Mouse (Mus musculus): ENCODE results near the gene Ggcx. TPM values are rescaled to one million over a fixed set of nuclear protein-coding genes. Genes with fewer than 3 reads are reported as not detected.

Gene Ggcx
- polyA plus RNA-seq, 1 experiment from 2014 or later, result 28.6 TPM

DNA sequence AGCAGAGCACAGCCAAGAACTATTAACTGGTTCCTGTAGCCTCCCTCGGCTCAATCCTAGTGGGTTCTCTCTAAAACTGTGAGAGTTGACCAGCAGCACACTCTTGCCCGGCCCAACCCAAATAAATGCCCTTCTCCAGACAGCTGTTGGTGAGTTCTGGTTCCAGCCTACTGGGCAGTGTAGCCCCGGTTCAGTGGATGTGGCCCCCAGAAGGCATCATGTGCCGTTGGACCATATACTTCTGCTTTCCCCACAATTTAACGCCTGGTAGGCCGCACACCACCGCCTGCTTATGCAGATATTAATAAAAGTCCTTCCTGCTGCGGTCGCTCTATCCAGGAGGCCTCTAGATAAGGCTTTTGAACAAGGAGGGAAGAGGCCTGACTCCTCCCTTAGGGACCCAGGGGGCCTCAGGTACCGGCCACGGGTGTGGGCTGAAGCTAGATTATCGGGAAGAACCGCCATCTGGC lies 24.6 kb upstream of the Ggcx start:
- peak overlapping the region; percentile 54 for H3K4me3 ChIP-seq (ENCODE audit: low read depth, low read length)
- WGBS, result 4% methylated on average over 13 of the region's 13 CpGs
- H3K4me2 ChIP-seq (replicated peaks; ENCODE audit: low read depth, low read length), result peak overlapping the region; percentile 61
- H3K36me3 ChIP-seq (ENCODE audit: insufficient read depth, low read length), result peaks cover 9% of the 10 kb centered on the region; the same call in 1 of the 2 replicates
- no peak for TF ChIP-seq CTCF (IDR thresholded peaks at IDR 0.05)
- TF ChIP-seq EP300 (IDR thresholded peaks at IDR 0.05), result no peak
- DNase-seq (ENCODE audit: low spot score), result peak; percentile 56
- H3K9me3 ChIP-seq (ENCODE audit: low read length), result no peaks in the 10 kb centered on the region
- no peaks in the 10 kb centered on the region for H3K27me3 ChIP-seq (replicated peaks; ENCODE audit: insufficient read depth, low read length)
- H3K4me1 ChIP-seq (ENCODE audit: insufficient read depth, low read depth, low read length), result peaks cover 16% of the 10 kb centered on the region; the same call in 1 of the 2 replicates
- H3K9ac ChIP-seq (replicated peaks; ENCODE audit: low read depth), result peak overlapping the region; percentile 90
- peak overlapping the region; percentile 99 for H3K27ac ChIP-seq (ENCODE audit: low read length)
- ATAC-seq, result peak; percentile 17

DNA sequence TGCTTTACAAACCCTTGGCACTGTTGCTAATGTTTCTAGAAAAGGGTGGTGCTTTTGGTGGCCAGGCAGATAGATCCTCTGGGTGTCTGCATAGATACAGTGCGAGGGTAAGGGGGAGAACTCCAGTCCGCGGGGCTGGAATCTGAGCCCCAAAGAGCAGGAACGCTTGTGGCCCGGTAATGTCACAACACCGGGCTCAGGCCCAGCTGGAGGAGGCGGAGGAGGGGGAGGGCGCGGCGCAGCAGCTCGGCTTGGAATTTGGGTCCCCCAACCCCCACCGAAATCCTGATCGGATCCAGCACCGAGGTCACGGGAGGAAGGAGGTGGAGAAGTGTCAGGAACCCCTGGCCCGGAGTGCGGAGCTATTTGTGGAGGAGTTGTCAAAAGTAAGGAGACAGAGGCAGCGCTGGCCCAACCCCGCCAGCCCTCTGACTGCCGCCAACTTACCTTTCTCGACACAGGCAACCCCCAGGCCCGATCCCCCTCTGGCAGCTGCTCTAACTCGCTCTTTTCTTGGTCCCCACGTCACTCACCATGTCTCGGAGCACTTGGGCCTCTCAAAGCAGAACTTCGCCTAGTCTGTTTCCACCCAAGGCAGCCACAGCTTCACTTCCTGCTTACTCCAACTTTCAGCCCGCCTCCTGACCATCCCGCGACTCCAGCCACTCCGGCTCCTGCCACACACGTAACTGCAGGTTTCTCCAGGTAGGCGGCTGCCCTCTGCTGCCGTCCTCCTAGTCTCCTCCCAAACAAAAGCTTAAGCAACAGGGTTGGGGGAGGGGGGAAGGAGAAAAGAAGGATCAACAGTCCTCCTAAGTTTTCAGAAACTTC lies 24.0 kb upstream of the Ggcx start, which contains the start of gene Vamp8:
TSS of gene Vamp8 (minus strand) at position 763 of the 831 bp plus-strand sequence.
- Histone ChIP-seq H3K27ac (ENCODE audit: low read length) (peak within 1 kb of the TSS; percentile 99), H3K36me3 (ENCODE audit: insufficient read depth, low read length) (peaks cover 3% of the 10 kb centered on the region; the same call in 1 of the 2 replicates), H3K9ac (replicated peaks; ENCODE audit: low read depth) (peak within 1 kb of the TSS; percentile 90), H3K27me3 (replicated peaks; ENCODE audit: insufficient read depth, low read length) (no peaks in the 10 kb centered on the region), H3K4me2 (replicated peaks; ENCODE audit: low read depth, low read length) (peak within 1 kb of the TSS; percentile 61), H3K9me3 (ENCODE audit: low read length) (no peaks in the 10 kb centered on the region), H3K4me1 (ENCODE audit: insufficient read depth, low read depth, low read length) (peaks cover 16% of the 10 kb centered on the region; the same call in 1 of the 2 replicates), H3K4me3 (ENCODE audit: low read depth, low read length) (peak within 1 kb of the TSS; percentile 54)
- TF ChIP-seq CTCF (IDR thresholded peaks at IDR 0.05) (peak; percentile 55), EP300 (IDR thresholded peaks at IDR 0.05) (no peak)
- peak; percentile 88 for ATAC-seq
- under 1% methylated on average over 33 of the region's 33 CpGs for WGBS
- DNase-seq (ENCODE audit: low spot score), result peak; percentile 96

DNA sequence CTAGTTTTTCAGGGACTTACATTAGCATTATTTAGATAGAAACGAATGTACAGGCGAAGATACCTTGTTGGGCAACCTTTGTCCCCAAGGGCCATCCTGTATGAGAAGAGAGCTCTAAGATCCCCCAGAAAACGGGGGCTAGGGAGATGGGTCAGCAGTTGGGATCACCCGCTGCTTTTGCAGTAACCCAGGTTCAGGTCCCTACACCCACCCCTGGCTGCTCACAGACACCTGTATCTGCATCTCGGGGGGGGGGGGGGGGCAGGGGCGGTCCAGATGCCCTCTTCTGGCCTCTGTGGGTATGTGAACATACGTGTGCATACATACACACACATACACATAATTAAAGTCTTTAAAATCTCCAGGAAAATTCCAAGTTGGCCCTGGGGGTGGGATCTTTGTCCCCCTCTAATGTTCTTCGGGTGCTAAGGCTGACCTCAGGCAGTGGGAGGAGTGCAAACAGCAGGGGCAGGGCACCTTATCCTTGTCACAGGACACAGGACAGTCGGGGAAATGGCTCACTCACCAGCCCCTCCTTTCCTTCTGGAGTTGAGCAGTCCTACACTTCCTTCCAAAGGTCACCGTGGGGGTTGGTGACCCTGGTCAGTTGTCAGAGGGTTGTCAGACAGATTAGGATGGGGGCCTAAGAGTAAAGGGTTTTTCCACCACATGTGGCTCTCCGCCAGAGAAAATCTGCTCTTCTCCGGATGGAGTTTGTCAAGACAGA lies 23.1 kb upstream of the Ggcx start:
- WGBS, result 9% methylated on average over 12 of the region's 12 CpGs
- peaks cover 16% of the 10 kb centered on the region; the same call in 1 of the 2 replicates for H3K4me1 ChIP-seq (ENCODE audit: insufficient read depth, low read depth, low read length)
- TF ChIP-seq CTCF (IDR thresholded peaks at IDR 0.05) (no peak; the same call in none of the 2 replicates), EP300 (IDR thresholded peaks at IDR 0.05) (peak; percentile 28; the same call in 1 of the 2 replicates)
- peak; percentile 85 for DNase-seq (ENCODE audit: low spot score)
- H3K4me2 ChIP-seq (replicated peaks; ENCODE audit: low read depth, low read length), result peak overlapping the region; percentile 61
- peak overlapping the region; percentile 99 for H3K27ac ChIP-seq (ENCODE audit: low read length)
- no peaks in the 10 kb centered on the region for H3K36me3 ChIP-seq (ENCODE audit: insufficient read depth, low read length)
- peak; percentile 70 for ATAC-seq
- no peaks in the 10 kb centered on the region for H3K9me3 ChIP-seq (ENCODE audit: low read length)
- H3K4me3 ChIP-seq (ENCODE audit: low read depth, low read length), result peak overlapping the region; percentile 54
- peak overlapping the region; percentile 90 for H3K9ac ChIP-seq (replicated peaks; ENCODE audit: low read depth)
- no peaks in the 10 kb centered on the region for H3K27me3 ChIP-seq (replicated peaks; ENCODE audit: insufficient read depth, low read length)

DNA sequence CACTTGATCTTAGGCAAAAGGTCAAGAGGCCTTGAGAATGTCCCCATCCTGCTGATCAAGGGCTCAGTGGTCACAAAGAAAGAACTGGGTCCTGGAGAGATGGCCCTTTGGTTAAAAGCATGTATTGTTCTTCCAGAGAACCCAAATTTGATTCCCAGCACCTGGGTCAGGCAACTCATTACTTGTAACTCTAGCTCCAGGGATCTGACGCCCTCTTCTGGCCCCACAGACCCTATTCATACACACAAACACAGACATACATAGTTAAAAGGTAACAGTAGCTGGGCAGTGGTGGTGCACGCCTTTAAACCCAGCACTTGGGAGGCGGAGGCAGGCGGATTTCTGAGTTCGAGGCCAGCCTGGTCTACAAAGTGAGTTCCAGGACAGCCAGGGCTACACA lies 21.8 kb upstream of the Ggcx start:
- no peak for TF ChIP-seq EP300 (IDR thresholded peaks at IDR 0.05)
- no peak for TF ChIP-seq CTCF (IDR thresholded peaks at IDR 0.05)
- no peak overlapping the region for H3K4me2 ChIP-seq (replicated peaks; ENCODE audit: low read depth, low read length)
- no peak overlapping the region for H3K9ac ChIP-seq (replicated peaks; ENCODE audit: low read depth)
- no peaks in the 10 kb centered on the region for H3K27me3 ChIP-seq (replicated peaks; ENCODE audit: insufficient read depth, low read length)
- H3K27ac ChIP-seq (ENCODE audit: low read length), result no peak overlapping the region
- 91% methylated on average over 5 of the region's 5 CpGs for WGBS
- no peak for DNase-seq (ENCODE audit: low spot score)
- H3K9me3 ChIP-seq (ENCODE audit: low read length), result no peaks in the 10 kb centered on the region
- ATAC-seq, result no peak
- H3K4me3 ChIP-seq (ENCODE audit: low read depth, low read length), result no peak overlapping the region
- H3K4me1 ChIP-seq (ENCODE audit: insufficient read depth, low read depth, low read length), result peaks cover 16% of the 10 kb centered on the region; the same call in 1 of the 2 replicates
- no peaks in the 10 kb centered on the region for H3K36me3 ChIP-seq (ENCODE audit: insufficient read depth, low read length)

- Histone ChIP-seq H3K4me2 (replicated peaks; ENCODE audit: low read depth, low read length) (no peak overlapping the region), H3K27ac (ENCODE audit: low read length) (peak overlapping the region; percentile 66; the same call in 1 of the 2 replicates), H3K9ac (replicated peaks; ENCODE audit: low read depth) (no peak overlapping the region), H3K36me3 (ENCODE audit: insufficient read depth, low read length) (no peaks in the 10 kb centered on the region), H3K4me1 (ENCODE audit: insufficient read depth, low read depth, low read length) (no peaks in the 10 kb centered on the region), H3K4me3 (ENCODE audit: low read depth, low read length) (no peak overlapping the region), H3K27me3 (replicated peaks; ENCODE audit: insufficient read depth, low read length) (no peaks in the 10 kb centered on the region), H3K9me3 (ENCODE audit: low read length) (no peaks in the 10 kb centered on the region)
- TF ChIP-seq CTCF (IDR thresholded peaks at IDR 0.05) (no peak), EP300 (IDR thresholded peaks at IDR 0.05) (peak; percentile 95)
- DNase-seq (ENCODE audit: low spot score) (peak; percentile 93), ATAC-seq (peak; percentile 92)
- 36% methylated on average over 10 of the region's 10 CpGs for WGBS
These were observed 17.3 kb upstream of the Ggcx start for GRCm38 (mm10) chr6:72396837-72397251.

DNA sequence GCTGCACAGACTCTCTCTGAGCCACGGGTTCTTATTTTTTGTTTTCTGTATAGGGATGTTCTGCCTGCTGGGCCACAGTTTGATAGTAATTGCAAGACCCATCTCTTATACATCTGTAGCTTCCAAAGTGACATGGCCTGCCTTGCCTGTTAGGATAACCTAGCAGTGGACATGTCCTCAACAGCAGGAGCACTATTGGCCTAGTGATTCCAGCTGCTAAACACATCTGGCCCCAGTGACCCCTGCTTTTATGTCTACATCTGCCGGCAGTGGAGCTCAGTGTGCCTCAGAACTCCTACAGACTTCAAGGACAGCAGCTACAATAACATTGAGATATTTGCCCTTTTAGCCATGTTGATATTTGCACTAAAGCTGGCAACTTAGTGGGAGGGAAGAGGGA lies 14.1 kb upstream of the Ggcx start:
- no peak for DNase-seq (ENCODE audit: low spot score)
- Histone ChIP-seq H3K9ac (replicated peaks; ENCODE audit: low read depth) (no peak overlapping the region), H3K4me2 (replicated peaks; ENCODE audit: low read depth, low read length) (no peak overlapping the region), H3K27ac (ENCODE audit: low read length) (no peak overlapping the region), H3K36me3 (ENCODE audit: insufficient read depth, low read length) (no peaks in the 10 kb centered on the region), H3K27me3 (replicated peaks; ENCODE audit: insufficient read depth, low read length) (no peaks in the 10 kb centered on the region), H3K4me3 (ENCODE audit: low read depth, low read length) (no peak overlapping the region), H3K9me3 (ENCODE audit: low read length) (no peaks in the 10 kb centered on the region), H3K4me1 (ENCODE audit: insufficient read depth, low read depth, low read length) (no peaks in the 10 kb centered on the region)
- 43% methylated on average over 2 of the region's 2 CpGs for WGBS
- TF ChIP-seq CTCF (IDR thresholded peaks at IDR 0.05) (no peak), EP300 (IDR thresholded peaks at IDR 0.05) (no peak)
- ATAC-seq, result no peak
